Mouse (Mus musculus): ENCODE data around the gene Gm5134. TPM values are rescaled to one million over a fixed set of nuclear protein-coding genes. Genes with fewer than 3 reads are reported as not detected.

The Gm5134 gene
- total RNA-seq (2015; ENCODE audit: low replicate concordance) (not detected in 2 replicates), total RNA-seq (2017; ENCODE audit: low replicate concordance) (not detected in 2 replicates)

DNA sequence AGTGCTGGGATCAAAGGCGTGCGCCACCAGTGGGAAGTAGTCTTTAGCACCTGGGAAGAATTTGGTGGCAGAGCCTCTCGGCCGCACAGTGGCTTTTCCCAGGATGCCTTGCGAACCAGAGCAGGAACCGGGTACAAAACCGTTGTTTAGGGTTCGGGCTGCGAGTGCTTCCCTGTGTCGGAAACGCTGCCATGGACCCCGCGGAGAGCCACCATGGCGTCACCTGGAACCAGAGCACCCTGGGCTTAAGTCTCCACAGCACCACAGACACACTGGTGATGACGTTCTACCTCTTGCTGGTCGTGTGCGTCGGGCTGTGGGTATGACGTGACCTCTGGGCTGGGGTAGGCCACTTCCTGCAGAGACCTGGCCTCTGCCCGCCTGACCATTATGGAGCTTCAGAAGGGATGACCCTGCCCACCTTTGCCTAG, at the start of gene Gm5134:
Gene Gm5134, plus strand, starts transcription at position 134 of the 431 bp plus-strand sequence.
- ATAC-seq (replicated peaks; ENCODE audit: low FRiP score, poor library complexity, severe bottlenecking): no peak

DNA sequence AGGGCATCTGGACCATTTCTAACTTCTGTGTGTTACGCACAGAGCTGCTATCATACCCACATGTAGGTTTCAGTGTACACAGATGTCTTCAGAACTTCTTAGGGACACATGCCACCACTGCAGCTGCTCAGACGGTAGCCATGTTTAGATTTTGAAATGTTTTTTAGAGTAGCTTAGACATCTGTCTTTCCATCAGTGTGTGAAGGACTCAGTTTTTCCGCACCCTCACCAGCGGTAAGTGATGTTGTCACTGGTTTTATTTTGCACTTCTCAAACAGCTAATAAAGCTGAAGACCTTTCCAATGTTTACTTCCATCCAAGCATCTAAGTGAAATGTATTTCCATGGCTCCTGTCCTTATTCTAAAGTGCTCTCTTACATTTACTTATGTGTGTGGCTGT, 47.4 kb upstream of the Gm5134 start:
- ATAC-seq (replicated peaks; ENCODE audit: low FRiP score, poor library complexity, severe bottlenecking): no peak

DNA sequence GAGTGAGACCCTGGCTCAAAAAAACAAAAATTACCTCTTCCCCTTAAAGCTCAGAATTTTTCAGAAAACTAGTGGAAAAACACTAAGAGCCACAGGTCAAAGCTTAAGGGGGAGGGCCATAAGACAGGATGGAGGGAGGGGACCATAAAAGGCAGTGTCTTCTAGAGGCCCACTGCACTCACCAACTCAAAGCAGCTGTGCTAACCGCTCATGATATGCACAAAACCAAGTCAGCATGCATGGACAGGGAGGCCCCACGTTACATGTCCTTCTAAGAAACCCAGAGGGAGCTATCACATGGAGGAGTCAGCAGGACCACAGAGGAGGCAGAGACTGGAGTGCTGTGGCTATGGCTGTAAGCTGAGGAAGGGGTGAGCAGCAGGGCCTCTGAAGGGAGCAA, 43.6 kb upstream of the Gm5134 start:
- no peak for ATAC-seq (replicated peaks; ENCODE audit: low FRiP score, poor library complexity, severe bottlenecking)

DNA sequence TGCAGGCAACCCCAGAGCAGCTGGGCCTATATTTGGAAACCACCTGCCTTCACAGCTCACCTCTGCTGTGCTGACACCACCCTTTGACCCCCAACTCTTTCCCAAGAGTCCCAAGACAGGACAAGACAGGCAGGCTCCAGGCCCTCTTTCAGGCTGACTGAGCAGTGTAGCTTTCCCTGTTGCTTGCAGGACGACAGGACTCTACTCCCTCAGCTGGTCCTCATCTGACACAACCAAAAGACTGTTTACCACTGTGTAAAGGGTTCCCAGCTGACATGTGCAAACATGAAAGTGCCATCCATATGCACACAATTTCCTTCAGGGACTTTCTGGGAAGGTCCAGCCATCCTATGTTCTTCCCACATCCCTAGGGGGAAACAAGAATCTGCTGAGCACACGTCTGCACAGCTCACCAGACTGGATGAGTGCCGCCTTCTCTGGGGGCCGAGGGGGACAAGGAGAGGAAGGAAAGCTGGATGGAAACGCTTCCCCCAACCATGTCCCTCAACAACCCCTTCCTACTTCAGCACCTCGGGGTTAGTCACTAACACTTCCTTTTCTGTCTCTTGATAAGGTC, 41.2 kb upstream of the Gm5134 start:
- ATAC-seq (replicated peaks; ENCODE audit: low FRiP score, poor library complexity, severe bottlenecking): no peak

DNA sequence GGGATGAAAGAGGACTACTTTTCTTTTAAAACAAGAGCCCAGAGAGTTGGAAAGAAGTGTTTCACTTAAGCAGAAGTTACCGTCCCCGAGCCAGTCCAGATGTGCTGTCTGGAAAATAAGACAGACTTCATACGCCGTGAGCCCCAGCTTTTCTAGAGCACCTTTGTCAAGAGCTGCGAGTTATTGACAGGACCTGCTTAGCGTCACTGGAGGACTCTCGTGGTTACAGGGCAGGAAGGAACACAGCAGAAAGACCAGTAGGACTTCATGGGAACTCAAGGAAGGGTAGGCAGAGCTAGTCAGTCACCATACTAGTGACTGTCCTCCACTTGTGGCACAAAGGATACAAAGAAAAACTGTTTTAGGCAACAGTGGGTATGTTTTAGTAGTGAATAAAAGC, 38.8 kb upstream of the Gm5134 start:
- ATAC-seq (replicated peaks; ENCODE audit: low FRiP score, poor library complexity, severe bottlenecking): no peak

DNA sequence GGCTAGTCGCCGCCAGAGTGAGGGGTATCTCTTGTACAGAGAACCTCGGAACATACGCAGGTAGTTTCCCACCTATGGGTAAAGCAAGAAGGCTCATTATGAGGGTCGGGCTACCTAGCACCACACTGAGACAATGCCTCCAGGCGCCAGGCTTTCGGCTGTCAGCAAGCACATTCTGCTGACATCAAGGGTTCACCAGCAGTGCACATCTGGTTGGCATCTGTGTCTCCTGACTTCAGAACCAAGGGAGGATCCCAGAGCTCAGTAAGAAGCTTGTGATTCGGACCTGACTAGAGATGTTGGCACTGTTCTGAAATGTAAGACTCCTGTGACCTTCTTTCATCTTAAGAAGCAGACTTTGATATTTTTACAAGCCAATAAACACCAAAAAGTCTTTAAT, 37.5 kb upstream of the Gm5134 start:
- ATAC-seq (replicated peaks; ENCODE audit: low FRiP score, poor library complexity, severe bottlenecking): no peak

DNA sequence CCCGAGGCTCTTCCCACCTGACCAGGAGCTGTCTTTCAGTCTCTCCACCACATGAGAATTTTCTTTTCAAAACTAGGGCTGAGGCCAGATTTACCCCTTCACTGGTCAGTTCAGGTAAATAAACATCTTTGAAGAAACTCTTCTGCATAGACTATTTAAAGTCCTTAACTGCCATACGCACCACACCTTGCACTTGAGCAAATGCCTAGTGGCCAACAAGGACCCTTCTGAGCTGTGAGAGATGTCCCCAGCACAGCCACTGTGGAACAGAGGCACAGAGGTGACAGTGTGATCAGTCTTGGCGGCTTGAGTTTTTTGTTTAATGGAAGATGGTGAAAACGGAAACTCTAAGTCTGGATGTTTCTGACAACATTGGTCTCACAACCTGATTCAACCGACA, 35.3 kb upstream of the Gm5134 start:
- ATAC-seq (replicated peaks; ENCODE audit: low FRiP score, poor library complexity, severe bottlenecking): no peak

DNA sequence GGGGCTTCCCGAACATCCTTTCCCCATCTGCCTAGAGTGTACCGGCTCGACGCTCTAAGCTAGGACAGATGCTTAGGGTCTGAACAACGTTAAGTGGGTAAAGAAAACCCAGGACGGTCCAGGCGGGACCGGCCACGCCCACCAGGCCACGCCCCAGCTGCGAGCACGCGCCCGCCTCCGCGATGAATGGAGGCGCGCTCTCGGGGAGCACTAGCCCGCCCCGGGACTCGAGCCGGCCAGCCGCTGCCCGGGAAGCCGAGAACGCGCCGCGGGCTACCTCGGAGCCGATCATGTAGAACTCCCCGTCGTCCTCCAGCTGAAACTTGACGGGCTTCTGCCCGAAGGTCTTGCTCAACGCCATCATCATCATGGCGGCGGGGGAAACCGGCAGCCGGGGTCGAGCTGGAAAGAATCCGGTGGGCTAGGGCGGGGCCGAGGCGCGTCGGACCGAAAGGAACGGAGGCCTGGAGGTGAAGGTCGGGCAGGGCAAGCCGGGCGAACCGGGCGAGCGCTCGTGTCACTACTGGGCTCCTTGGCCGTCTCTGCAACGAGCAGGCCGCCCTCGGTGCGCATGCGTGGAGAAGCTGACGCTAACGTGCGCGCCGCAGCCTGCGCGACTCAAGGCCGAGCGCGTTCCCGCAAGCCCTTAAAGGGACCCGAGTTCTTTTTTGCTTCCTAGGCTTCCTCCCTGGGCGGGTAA, 33.1 kb upstream of the Gm5134 start, which contains the start of gene Smarcb1:
Gene Smarcb1, minus strand, starts transcription at position 592 of the 700 bp plus-strand sequence.
- ATAC-seq (replicated peaks; ENCODE audit: low FRiP score, poor library complexity, severe bottlenecking): peak; percentile 88

DNA sequence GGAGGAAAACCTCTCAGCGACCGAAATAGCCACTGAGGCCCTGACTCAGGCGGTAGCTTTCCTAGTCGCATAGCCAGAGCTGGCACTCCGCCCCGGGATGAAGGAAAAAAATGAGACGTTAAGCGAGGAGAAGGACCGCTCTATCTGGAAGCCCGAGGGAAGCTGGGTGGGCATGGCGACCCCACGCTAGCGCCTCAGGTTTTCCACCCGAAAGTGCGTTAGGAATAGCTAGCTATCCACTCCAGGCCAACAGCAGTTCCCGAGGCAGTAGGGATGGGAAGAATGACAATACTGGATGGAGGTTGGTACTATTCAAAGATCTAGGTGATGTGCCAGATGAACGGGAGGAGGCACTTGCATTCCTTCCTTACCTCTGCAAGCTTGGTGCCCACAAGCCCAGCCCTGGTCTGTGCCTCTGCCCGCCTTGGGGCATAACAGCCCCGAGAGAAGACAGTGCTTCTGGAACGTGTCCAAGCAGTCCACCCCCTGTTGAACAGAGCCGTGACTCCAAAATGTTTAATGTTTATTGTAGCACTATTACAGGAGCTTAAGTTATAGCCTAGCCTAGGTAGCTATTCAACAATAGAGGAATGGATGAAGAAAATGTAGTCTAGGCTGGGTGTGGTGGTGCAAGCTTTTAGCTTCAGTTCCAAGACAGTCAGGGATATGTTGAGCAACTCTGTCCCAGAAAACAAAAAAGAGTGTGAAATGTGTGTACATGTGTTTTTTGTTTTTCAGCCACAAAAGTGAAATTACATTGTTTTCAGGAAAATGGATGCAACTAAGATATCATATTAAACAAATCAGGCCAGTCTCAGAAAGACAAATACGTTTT, 32.4 kb upstream of the Gm5134 start:
- ATAC-seq (replicated peaks; ENCODE audit: low FRiP score, poor library complexity, severe bottlenecking): peak; percentile 53

DNA sequence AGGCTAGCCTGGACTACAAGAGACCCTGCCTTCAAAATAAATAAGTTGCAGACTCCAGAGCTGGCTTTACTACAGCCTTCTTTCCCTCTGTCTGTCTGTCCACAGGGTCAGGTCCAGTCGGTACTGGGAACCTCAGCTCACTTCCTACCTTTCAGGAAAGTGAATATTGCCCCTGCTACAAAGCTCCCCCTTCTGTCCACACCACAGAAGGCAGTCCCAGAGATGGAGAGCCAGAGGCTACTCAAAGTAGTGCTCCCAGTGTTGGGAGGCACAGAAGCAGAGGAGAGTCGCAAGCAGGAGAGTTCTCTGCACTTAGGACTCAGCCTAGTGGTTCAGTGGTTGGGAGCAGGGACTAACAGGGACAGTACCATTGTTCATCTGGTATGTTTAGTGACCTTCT, 30.0 kb upstream of the Gm5134 start:
- ATAC-seq (replicated peaks; ENCODE audit: low FRiP score, poor library complexity, severe bottlenecking): no peak

DNA sequence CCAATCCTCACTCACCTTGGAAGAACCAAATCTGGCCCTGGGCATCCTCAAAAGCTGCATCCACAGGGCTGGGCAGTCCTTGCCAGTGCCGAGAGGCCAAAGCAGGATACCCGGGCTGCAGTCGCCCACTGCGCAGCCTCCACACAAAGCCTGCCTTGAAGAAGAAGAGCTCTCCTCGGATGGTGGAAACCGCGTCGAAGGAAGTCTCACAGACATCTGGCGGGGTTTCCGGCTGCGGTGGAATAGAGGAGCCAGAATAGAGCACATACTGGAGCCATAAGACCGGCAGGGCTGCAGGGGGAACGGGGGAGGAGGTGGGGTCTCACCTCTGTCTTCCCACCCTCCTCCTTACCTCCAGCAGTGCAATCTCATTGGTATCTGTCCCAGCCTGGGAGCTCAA, 27.9 kb upstream of the Gm5134 start:
- no peak for ATAC-seq (replicated peaks; ENCODE audit: low FRiP score, poor library complexity, severe bottlenecking)

DNA sequence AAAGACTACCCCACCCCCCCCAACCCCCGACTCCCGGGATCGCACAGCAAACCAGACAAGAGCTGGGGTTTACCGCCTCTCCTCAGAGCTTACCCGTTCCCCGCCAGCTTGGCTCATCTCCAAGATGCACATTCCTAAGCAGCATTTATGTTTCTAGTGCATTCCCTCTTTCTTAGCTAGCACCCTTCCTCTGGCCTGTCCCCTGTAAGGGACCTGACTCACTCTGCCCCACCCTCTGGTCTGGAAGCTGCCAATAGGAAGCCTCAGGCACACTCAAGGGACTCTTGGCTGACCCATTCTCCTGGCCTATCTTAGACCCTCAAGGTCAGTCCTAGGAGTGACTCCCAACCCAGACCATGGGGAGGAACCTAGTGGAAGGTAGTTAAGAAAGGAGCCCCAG, 24.0 kb upstream of the Gm5134 start:
- ATAC-seq (replicated peaks; ENCODE audit: low FRiP score, poor library complexity, severe bottlenecking): no peak

DNA sequence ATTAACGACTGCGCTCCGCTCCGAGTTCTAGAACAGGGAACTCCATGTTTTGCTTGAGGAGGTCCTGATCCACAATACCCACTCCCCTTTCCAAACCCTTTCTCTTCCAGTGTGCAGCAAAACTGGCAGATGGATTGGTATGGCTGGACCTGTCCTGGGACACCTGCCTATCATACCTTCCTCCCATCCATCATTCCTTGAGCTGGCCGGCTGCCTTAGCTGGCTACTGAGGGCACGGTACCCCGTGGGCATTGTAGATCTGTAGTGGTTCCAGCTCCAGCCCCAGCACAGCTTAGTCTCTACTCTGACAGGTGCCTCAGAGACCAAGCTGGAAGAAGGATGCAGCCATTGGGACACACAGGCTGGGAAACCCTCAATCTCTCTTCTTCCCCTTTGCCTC, 23.0 kb upstream of the Gm5134 start:
- ATAC-seq (replicated peaks; ENCODE audit: low FRiP score, poor library complexity, severe bottlenecking): no peak

DNA sequence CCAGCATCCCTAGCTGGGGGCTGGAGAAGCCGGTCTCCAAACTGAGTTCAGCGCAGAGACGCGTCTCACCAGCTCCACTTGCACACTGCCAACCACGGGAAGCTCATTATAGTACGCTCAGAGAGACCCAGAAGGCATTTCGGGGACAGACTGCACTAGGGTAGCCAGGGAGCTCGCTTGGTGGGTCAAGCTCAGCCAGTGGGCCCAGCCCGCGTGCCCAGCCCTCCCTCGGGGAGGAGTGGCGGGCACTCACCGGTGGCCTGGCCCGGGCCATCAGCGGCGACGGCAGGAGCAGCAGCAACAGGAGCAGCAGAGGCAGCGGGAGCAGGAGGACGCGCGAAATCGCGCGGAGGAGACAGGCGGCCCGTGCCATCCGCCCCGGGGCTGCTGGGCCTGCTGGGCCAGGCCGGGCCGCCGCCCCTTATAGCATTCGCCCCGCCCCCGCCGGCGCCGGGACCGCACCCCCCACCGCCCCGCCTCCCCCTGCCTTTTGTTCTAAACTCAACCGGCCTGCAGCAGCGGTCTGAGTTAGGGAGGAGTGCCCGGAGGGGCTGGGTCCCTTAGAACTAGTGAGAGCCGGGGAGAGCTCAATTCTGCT, 22.1 kb upstream of the Gm5134 start:
- ATAC-seq (replicated peaks; ENCODE audit: low FRiP score, poor library complexity, severe bottlenecking): no peak

DNA sequence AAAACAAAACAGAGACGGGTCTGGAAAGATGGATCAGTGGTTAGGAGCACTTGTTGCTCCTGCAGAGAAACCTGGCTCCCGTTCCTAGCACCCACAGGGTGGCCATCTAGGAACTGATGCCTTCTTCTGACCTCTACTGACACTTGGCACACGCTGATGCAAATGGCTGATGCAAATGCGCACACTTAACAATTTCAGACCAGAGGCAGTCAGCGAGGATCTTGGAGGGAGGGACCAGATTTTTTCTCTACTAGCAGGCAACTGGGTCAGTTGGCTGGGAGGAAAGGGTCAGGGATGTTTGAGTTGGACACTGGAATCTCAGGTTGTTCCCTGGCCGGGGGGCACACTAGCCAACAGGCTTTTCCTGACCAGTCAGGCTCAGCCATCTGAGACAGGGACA, 21.4 kb upstream of the Gm5134 start, which contains the start of gene Chchd10:
Gene Chchd10, plus strand, starts transcription at position 240 of the 400 bp plus-strand sequence.
- ATAC-seq (replicated peaks; ENCODE audit: low FRiP score, poor library complexity, severe bottlenecking): no peak

DNA sequence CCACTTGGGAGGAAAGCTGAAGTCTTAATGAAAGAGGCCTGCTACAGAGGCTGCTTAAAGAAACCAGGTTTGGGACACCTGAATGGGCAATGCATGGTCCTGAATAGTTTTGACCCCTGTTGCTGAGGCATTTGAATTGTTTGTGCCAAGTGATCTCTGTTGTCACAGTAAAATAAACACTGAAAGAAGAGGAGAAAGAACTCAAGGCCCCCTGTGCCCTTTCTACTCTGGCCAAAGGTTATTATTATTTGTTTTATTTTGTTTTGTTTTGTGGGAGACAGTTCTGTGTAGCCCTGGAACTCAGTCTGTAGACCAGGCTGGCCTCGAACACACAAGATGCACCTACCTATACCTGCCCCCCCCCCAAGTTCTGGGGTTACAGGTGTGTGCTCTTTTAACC, 19.3 kb upstream of the Gm5134 start:
- no peak for ATAC-seq (replicated peaks; ENCODE audit: low FRiP score, poor library complexity, severe bottlenecking)

DNA sequence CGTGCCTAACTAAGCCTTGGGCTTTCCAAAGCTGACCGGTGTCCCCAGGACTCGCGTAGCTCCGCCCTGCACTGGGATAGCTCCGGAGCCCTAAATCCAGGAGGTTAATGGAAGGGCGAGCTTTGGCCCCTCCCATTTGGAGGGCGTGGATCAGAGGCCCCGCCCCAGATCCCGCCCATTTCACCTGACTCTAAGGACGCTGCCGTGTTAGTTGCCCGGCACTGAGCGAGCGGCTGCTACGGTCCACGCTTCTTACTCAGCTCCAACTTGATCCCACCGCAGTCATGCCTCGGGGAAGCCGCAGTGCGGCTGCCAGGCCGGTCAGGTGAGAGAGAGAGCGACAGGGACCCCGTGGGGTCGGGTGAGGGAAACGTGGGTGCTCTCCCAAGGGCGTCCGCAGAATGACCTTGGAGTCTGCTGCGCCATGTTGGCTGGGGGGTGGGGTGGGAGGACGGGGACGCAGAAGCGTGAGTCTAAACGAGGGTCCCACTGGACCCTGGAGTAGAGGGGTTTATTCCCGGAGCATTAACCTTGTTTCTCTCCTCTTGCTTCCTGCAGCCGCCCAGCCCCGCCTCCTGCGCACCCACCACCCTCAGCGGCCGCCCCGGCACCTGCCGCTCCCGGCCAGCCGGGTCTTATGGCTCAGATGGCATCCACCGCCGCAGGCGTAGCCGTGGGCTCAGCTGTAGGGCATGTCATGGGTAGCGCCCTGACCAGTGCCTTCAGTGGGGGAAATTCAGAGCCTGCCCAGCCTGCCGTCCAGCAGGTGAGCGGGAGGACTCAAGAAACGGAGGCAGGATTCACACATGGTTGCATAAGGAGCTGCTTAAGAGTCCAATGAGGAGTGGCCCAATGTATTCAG, 18.4 kb upstream of the Gm5134 start, which contains the start of gene Mmp11:
Gene Mmp11, minus strand, starts transcription at position 817 of the 862 bp plus-strand sequence.
- ATAC-seq (replicated peaks; ENCODE audit: low FRiP score, poor library complexity, severe bottlenecking): peak; percentile 74

DNA sequence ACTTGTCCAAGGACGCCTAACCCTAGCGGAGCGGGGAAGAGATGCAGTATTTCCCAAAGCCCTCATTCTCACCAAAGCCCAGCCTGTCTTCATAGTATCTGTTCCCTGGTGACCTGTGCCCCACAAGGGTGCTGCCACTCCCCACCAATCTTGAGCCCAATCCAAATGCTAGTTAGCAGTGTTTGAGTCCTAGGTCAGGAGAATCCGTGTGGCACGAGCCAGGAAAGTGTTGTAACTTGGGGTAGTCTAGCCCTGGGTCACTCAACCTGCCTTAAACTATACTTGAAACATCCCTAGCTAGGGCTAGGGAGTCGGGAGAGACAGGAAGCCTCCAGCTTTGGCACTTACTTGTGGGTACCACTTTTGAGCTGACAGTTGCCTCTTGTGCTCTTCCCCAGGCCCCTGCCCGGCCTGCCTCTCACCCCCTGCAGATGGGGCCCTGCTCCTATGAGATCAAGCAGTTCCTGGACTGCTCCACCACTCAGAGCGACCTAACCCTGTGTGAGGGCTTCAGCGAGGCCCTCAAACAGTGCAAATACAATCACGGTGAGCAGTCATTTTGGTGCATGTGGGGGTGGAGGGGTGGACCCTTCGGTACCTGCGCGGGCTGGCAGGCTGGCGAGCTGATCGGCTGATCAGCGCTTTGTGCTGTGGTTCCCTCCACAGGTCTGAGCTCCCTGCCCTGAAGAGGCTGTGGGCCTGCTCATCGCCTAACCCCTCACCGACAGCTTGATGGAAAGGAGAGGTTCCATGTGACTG, 17.2 kb upstream of the Gm5134 start:
- ATAC-seq (replicated peaks; ENCODE audit: low FRiP score, poor library complexity, severe bottlenecking): no peak
